Mouse (Mus musculus) frontal cortex, adult (tissue): ENCODE measurements around the gene Pml.

ENCODE experiments used
- ATAC-seq: cut with Nextera tagmentation; 2 replicates; pipeline ENCODE4 v1.9.2; 2017; ENCODE audit warnings: mild to moderate bottlenecking, moderate library complexity, mixed read lengths; ENCODE audit not compliant: low TSS enrichment

Pml gene

DNA sequence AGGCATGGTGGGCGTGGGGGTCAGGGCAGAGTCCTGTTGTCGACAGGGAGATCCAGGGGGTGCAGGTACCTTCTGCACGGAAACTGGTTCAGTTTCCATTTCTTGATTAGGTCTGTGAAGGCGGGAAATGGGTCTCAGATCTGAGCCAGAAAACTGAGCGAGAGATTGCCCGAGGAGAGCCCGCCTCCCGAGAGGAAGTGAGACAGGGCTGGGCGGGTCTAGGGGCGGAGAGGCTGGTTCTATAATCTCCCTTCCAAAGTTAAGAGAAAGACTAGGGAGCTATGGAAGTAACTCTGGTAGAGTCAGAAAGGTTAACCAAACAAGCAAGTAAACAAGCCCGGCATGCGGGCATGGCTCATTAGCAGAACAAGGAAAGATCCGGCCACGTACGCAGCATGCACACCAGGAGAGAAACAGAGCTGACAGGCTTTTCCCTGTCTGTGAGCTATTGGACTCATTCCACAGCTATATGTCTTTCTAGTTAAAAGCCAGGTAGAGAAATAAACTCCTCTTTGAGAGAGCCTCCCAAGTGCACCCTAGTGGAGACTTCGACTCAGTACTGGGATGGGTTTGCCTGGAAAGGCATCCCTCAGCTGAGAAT, at the start of gene Pml:
TSS of gene Pml (minus strand) at position 195 of the 601 bp plus-strand sequence.
- peak; percentile 76 for ATAC-seq

DNA sequence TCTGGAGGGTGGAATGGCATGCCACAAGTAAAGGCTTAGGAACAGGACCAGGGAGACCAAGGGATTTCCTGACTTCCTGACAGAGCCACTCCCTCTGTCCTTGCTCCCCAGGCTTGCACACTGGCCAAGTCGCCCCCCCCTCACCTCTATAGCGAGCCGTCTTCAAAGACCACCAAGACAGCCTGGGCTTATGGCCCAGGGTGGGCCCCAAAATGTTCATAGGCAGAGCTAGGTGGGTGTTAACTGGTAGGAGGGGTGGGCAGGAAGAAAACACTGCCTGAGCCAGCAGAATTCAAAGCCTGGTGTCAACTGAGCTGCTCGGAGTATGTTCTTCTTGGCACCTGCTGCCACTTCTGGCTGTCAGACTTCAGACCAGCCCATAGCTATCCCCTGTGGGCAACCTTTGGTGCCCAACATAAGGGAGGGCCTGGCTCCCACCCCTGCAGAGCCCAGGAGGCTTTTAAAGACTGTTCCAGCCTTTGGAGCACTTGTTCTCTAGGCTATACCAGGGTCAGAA, 48.4 kb upstream of the Pml start:
- no peak for ATAC-seq

DNA sequence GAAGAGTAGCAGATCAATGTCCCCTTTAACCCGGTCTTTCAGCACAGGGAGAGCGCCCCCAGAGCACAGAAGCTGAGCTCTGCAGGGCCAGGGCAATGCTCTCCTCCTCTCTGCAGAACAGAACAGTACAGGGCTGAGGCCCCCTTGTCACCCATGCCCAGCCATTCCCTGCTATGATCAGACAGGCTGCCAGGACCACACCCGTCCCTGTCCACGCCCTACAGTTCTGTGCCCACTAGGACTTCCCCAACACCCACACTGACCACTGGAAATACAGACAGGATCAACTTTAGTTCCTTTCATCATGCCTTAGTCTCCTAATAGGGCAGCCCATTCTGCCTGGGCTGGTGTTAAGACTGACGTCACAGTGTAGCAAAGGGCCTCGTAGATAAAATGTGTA, 47.5 kb upstream of the Pml start:
- no peak for ATAC-seq

DNA sequence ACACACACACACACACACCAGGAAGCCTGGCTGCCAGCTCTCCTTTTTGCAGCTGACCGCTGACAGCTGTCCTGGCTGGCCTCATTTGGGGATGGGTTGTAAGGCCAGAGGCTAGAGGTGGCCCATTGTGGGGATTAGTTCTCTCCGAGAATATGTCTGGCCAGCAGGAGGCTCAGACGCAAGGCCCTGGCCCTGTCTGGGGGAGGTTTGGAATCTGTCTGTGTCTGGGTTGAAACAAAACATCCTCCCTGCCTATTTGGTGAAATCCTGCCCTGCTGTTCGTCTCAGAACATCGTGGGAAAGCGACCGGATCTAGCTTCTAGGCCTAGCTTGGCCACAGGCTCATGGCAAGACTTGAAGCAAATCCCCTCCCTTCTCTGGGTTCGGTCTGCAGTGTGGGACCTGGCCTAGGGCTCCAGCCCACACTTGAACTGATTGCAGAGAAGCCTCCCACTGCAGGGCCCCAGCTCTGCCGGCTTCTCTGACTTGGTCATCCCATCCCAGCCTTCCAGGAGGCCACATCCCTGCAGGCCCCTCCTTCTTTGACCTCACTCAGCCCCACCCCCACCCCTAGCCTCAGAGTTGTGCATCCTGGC, 46.3 kb upstream of the Pml start:
- ATAC-seq, result no peak

DNA sequence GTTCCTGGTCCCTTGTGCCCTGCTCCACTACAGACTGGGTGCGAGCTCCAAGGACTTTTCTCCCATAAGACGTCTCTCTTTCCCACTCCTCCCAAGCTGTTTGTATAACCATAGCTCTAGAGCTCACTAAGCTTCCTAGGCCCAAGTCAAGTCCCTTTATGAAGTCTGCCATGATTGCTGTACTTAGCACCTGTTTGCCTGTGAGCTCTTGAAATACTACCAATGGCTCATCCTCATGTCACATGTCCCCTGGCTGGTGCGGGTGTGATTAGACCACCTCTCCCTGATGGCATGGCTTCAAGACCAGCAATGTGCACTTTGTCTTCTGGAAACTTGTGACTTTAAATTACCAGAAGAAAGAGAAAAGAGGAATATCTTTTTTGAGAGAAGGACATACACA, 45.8 kb upstream of the Pml start:
- no peak for ATAC-seq

DNA sequence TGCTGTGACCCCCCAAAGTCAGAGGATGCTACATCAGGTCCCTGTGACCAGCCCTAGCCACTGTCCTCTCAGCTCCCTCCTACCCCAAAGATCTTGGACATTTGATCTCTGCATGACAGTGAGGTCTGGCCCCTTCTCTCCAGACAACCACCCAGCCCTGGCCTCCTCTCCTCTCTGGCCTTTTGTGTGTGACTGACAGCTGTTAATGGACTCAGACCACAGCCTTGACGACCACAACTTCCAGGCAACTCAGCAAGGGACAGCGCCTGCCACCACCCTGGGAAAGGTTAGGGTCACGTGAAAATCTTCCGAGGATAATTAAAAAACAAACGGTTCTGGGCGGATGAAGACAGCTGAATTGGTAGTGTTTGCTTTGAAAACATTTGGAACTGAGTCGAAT, 44.9 kb upstream of the Pml start:
- ATAC-seq, result no peak

DNA sequence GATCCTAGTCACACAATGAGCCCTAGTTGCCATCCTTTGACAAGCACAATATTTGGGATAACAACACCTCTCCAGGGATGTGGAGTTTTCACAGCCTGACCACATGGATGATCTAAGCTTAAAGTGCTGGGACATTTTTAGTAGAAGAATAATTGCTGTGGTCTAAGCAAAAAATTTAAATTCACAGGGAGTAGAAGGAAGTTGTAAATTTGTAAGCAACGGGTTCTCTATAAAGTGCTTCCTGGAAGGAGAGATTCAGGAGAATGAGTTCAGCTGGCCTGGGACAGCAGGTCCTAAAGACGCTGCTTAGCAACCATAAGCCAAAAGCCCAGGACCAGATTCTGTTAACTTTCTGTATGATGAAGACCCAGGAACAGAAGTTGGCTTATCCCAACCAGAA, 40.3 kb upstream of the Pml start:
- ATAC-seq, result no peak

DNA sequence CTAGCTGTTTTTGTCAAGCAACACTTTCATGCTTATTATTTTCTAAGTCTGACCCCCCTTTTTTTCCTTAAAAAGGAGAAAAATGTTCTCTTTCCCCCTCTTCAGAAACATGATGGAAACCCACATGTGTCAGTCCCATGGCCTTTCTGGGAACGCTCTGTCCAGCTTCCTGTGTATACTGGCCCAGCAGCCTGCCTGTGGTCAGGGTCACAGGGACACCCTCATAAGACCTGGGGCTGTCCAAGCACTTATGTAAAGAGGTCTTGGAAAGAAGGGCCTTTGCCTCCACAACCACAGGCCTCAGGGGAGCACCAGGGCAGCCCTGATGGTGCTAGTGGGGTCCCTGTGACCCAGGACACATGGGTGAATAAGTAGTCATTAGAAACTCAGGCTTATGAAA, 39.5 kb upstream of the Pml start:
- ATAC-seq, result no peak

DNA sequence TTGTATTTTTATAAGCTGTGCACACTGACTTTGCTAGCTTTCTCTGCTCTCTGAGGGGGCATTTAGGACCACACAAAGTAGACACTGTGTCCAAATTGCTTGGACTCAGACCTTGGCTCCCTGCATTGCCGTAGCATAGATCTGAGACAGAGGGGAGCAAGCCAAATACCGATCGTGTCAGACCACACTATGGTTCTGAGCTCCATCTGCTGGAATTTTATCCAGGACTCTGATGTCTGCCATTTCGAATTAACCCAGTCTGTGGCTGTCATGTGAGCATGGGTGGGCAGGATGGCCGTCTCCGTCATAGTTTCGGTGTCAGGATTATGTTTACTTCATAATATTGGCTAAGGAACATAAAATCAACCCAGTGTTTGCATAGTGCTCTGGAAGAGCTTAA, 33.8 kb upstream of the Pml start:
- no peak for ATAC-seq

DNA sequence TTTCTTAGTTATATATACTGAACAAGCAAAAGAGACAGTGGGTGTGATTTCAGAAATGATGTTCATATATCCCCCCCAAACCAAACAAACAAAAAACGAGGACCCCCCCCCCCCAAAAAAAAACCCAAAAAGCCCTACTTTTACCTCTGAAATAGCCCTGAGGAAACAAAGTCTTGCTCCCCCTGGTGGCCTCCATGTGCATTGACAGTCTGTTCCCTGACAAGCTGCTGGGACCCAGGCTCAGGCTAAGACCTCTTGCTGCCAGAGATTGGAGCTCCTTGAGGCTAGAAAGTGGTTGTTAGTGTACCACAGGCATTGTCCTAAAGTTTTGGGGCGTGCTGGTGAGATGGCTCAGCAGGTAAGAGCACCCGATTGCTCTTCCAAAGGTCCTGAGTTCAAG, 32.0 kb upstream of the Pml start:
- no peak for ATAC-seq

DNA sequence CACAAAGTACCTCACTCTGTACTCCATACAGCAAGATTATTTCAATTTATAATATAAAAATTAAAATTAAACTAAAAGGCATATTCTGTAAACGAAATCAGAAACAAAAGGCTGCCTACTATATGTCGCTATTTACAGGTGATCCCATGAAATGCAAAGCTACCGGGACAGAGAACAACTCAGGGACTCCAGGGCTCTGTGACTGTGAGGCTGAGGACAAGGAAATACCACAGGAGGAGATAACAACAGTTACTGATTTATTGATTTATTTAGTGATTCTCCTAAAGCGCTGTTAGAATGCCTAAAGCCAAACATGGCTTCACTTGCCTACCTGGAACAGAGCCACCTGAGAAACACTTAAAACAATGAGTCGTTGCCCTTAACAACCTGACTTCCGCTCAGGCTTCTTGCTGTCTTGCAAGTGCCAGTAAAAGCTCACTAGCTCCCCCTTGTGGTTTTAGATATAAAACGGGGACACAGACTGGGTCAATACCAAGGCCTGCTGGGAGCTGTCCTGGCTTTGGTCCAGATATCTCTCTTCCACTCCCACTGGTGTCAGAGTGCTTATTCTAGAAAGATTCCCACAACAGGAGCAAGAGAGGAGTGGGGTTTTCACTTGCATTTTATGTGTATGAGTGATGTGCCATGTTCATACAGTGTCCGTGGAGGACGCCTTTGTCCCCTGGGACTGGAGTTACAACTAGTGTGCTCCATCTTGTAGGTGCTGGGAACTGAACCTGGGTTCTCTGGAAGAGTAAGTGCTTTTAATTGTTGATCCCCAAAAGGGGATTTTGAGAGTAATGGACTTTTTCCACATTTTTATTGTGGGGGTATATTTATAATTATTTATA, 30.9 kb upstream of the Pml start:
- ATAC-seq, result peak; percentile 76; the same call in 1 of the 2 replicates

DNA sequence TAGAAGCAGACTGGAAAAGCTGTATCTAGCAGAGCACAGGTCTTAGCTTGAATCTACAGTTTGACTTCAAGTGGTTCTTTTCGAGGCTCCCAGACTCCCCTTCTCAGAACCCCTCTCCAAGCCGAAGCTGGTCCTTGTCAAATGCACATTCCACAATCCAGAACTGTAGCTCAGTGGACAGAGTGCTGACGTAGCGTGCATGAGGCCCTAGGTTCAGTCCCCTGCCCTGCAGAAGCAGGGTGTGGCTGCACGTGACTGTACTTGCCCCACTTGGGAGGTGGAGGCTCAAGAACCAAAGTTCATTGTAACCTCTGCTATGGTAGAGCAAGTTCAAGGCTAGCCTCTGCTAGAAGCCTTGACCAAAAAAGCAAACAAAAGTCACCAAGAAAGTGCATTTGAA, 30.2 kb upstream of the Pml start:
- no peak for ATAC-seq

DNA sequence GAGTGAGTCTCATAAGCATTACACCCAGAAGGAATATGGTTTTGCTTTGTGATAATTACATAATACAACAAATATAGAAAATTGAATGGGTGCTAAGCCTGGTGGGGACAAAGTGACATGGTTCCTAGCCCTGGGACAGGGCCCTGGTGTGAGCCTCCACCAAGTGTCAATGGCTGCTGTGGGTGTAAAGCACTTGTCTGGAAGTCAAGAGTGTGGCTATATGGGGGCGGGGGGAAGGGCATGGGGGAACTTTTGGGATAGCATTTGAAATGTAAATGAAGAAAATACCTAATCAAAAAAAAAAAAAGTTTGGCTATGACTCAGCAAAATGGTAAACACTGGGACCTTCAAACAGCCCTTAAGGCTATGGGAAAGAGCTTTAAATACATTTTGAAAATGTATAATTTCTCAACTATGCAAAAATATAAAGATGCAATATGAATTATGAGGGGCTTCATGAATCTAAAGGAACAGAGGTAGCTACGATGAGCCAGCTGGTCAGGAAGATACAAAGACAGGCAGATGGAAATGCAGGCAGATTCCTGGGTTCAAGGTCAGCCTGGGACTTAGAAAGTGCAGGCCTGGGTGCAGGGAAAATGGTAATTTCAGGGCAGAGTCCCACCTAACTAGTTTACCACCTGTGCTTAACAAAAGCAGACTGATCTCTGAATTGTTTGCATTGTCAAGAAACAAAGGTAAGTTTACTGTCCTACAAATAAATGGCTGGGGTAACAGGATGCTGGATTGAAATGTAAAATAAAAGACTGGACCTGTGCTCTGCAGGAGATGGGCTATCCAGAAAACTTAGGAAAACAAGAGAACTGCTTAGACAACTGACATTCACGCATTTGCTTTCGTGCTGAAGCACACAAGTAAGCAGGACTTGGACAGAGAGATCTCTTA, 29.5 kb upstream of the Pml start:
- no peak for ATAC-seq

DNA sequence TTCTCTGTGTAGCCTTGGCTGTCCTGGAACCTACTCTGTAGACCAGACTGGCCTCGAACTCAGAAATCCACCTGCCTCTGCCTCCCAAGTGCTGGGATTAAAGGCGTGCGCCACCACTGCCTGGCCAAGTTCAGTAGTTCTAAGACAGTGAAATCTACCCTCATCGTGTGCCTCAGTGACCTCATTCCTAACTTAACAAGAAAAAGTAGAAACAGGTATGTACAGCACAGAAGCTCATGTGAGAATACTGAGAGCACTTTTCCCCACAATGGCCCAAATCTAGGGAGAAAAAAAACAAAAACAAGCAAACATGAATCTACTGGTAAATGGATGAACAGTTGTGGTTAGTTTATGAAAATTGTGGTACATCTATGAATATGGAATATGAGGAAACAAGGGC, 28.7 kb upstream of the Pml start:
- no peak for ATAC-seq

DNA sequence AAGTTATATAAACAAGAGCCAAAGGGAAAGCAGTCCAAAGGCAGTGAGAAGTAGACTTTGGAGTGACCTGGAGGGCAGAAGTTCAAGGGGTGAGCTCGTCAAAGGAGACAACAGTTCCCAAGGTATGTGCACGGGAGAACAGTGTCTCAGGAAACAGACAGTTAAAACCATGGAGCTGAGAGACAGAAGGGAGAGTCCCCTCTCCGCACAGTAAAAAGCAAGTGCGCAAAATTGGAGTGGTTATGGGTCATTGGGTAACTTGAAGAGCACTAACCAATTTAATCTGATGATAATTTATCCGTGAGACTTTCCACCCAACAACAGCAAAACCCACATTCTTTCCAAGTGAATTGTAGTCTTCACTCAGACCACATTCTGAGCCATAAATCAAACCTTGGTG, 26.8 kb upstream of the Pml start:
- ATAC-seq, result no peak

DNA sequence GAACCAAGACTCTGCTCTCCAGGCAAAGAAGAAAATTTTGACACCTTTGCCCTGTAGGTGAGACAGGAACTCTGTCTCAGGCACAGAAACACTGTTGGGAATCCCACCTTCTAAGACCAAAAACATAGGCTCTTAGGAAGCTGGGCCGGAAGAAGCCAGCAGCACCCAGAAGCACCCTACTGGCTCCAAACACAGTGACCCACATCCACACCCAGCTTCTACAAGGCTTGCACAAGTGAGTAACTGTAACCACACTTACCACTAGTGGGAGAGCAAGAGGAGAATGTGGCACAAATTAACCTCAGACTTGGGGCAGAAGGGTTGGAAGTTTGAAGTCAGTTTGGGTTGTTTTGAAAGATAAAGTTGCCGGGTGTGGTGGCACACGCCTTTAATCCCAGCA, 26.2 kb upstream of the Pml start:
- ATAC-seq, result 0 out of 2 replicates have a peak, but pooled peaks have one; percentile 3

DNA sequence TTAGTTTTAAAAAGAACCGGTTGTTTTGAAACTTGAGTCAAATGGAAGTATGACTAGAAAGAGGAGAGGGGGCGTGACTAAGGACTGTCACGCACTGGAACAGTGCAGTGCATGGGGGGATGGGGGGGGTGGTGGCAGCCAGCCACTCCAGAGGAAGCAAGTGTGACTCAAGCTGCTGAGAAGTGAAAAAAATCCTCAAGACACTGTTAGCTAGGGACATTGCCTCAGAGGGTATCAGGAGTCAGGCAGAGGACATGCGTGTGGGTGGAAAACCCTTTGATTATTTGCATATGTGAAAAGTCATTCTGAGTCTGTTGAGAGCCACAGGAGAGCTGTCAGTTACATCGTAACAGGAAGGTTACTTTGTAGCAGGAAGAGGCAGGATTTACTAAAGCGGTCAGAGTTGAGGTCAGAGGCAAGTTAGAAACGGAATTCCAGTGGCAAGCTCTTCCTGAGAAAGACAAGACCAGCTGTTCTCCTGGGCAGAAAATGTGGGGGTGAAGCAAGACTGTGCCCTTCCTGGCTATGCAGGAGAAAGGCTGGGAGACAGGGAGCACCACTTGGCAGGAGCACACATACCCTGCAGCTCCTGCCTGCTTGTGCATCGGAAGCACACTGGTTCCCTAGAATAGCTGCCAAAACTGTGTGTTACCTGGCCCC, 25.7 kb upstream of the Pml start:
- peak; percentile 71 for ATAC-seq

DNA sequence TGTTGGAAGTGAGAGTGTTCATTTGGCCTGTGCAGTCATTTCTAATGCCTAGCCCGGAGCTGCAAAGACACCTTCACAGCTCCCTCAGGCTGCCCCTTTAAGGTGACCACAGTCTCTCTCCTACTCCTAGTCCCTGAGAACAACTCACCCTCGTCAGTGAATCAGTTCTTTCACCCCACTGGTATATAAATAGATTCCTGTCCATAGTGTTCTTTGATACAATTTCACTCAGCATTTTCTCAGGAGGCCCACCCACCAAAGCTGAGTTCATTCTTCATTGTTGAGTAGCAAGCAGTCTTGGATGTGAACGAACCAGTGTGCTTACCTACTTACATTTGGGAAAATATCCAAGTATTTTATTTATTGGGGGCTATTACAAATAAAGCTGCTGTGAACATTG, 25.0 kb upstream of the Pml start:
- peak; percentile 23; the same call in 1 of the 2 replicates for ATAC-seq

DNA sequence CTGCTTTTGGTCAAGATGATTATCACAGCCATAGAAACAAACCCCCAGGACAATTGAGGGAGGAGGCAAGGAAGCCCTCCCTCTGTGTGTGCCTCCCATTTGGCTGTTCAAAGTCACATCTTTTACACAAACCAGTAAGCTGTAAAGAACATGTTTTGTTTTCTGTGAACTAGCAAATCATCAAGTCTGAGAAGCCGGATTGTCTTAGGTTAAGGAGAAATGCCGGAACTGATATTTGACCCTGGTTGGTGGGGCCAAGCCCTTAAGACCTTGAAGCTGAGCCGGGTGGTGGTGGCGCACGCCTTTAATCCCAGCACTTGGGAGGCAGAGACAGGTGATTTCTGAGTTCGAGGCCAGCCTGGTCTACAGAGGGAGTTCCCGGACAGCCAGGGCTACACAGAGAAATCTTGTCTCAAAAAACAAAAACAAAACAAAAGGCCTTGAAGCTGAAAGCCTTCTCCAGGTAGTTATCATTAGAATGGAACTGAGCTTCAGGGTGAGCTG, 24.6 kb upstream of the Pml start:
- no peak for ATAC-seq

DNA sequence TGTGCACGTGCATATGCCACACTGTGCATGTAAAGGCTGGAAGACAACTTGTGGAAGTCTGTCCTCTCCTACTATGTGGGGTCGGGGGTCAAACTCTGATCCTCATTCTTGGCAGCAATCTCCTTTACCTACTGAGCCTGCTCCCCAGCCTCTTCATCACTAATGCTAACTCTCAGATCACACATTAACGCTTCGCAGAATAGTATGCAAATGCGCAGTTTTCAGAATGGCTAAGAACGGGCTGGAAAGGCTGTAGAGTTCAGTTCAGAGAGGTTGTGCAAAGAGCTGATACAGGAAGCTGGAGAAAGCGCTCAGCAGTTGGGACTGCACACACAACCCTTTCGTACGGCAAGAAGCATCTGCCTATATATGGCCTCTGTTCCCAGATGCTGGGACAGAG, 23.3 kb upstream of the Pml start:
- no peak for ATAC-seq

DNA sequence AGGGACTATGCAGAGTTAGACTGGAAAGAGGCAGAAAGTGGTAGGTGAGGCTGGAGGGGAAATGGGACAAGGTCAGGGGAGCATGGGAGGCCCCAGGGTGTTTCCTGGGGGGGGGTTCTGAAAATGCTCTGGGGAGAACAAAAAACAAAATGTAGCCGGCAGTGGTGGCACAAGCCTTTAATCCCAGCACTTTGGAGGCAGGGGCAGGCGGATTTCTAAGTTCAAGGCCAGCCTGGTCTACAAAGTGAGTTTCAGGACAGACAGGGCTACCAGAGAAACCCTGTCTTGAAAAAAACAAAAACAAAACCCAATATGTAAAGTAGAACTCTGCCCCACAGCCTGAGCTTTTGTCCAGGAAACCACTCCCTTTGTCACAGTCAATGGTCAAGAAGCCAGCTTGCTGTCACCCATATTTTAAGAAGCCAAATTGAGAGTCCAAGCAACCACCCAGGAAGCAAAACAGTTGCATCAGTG, 22.5 kb upstream of the Pml start:
- no peak for ATAC-seq
